Mouse (Mus musculus) kidney, adult 2 months (tissue): ENCODE data around the gene 7530416G11Rik.

ENCODE experiments used
- CTCF ChIP-seq: fragments of 200-500 bp; conservative IDR thresholded peaks from 2 replicates; pipeline ENCODE4 v1.5.1; 2011; ENCODE audit warnings: low read depth, mild to moderate bottlenecking, control low read depth, low read length, moderate library complexity, mixed read lengths; ENCODE audit not compliant: insufficient read depth, insufficient read length
- POLR2A ChIP-seq: fragments of 200-500 bp; IDR thresholded peaks from one replicate; pipeline ENCODE4 v1.6.1; 2011; ENCODE audit warnings: low read depth, low read length, control low read depth

- TF ChIP-seq CTCF (no peak), POLR2A (no peak)
These were observed 31.2 kb upstream of the 7530416G11Rik start for GRCm38 (mm10) chr15:85534215-85534614.
